Mouse (Mus musculus): ENCODE data around the gene Defa32. TPM values are rescaled to one million over a fixed set of nuclear protein-coding genes. Genes with fewer than 3 reads are reported as not detected.
"Not testable (repeated sequence)": the region's sequence is repeated elsewhere in the genome, so short reads cannot be mapped to it uniquely, and the experiment has no call there.

Gene Defa32
- total RNA-seq (2021) (not detected), polyA plus RNA-seq (2012; rRNA removed) (not detected in 2 replicates)
- long read RNA-seq: 0 reads

GRCm38 (mm10) chr8:21528732-21529131, at the start of gene Defa32:
Defa32 (plus strand) TSS chr8:21529032.
- DNase-seq: not testable (repeated sequence)

- not testable (repeated sequence) for DNase-seq
Measured at GRCm38 (mm10) chr8:21508958-21509357, 19.9 kb upstream of the Defa32 start, which contains the start of gene Defa20. Defa20 (plus strand) TSS chr8:21509258.

GRCm38 (mm10) chr8:21565086-21565485, 36.3 kb downstream of the Defa32 start, which contains the start of gene Defa37:
Defa37 (plus strand) TSS chr8:21565386.
- not testable (repeated sequence) for DNase-seq

Other genes starting within 250 kb of the Defa32 start
- gene Defa27, start 213.5 kb upstream of the Defa32 start, total RNA-seq (2021): not detected
- gene Defa27, start 213.5 kb upstream of the Defa32 start, polyA plus RNA-seq (2012; rRNA removed): not detected in 2 replicates
- gene Defa29, start 202.0 kb upstream of the Defa32 start, total RNA-seq (2021): not detected
- not detected in 2 replicates for gene Defa29, start 202.0 kb upstream of the Defa32 start, polyA plus RNA-seq (2012; rRNA removed)
- not detected for gene Defa2, start 150.5 kb upstream of the Defa32 start, total RNA-seq (2021)
- gene Defa2, start 150.5 kb upstream of the Defa32 start, polyA plus RNA-seq (2012; rRNA removed): not detected in 2 replicates
- not detected for gene Defa33, start 137.2 kb upstream of the Defa32 start, total RNA-seq (2021)
- gene Defa33, start 137.2 kb upstream of the Defa32 start, polyA plus RNA-seq (2012; rRNA removed): not detected in 2 replicates
- not detected for gene Defa36, start 101.6 kb upstream of the Defa32 start, total RNA-seq (2021)
- not detected in 2 replicates for gene Defa36, start 101.6 kb upstream of the Defa32 start, polyA plus RNA-seq (2012; rRNA removed)
- gene Gm7849, start 72.5 kb upstream of the Defa32 start, total RNA-seq (2021): not detected
- gene Gm7849, start 72.5 kb upstream of the Defa32 start, polyA plus RNA-seq (2012; rRNA removed): not detected in 2 replicates
- not detected for gene Defa20, start 19.8 kb upstream of the Defa32 start, total RNA-seq (2021)
- gene Defa20, start 19.8 kb upstream of the Defa32 start, polyA plus RNA-seq (2012; rRNA removed): not detected in 2 replicates
- gene Defa37, start 36.4 kb downstream of the Defa32 start, total RNA-seq (2021): not detected
- not detected in 2 replicates for gene Defa37, start 36.4 kb downstream of the Defa32 start, polyA plus RNA-seq (2012; rRNA removed)
- not detected for gene Defa28, start 54.0 kb downstream of the Defa32 start, total RNA-seq (2021)
- gene Defa28, start 54.0 kb downstream of the Defa32 start, polyA plus RNA-seq (2012; rRNA removed): not detected in 2 replicates
- gene Gm7861, start 65.5 kb downstream of the Defa32 start, total RNA-seq (2021): not detected
- not detected in 2 replicates for gene Gm7861, start 65.5 kb downstream of the Defa32 start, polyA plus RNA-seq (2012; rRNA removed)
- not detected for gene Defa26, start 89.2 kb downstream of the Defa32 start, total RNA-seq (2021)
- not detected in 2 replicates for gene Defa26, start 89.2 kb downstream of the Defa32 start, polyA plus RNA-seq (2012; rRNA removed)
- gene Defa17, start 126.7 kb downstream of the Defa32 start, total RNA-seq (2021): not detected
- not detected in 2 replicates for gene Defa17, start 126.7 kb downstream of the Defa32 start, polyA plus RNA-seq (2012; rRNA removed)
- gene Defa34, start 136.8 kb downstream of the Defa32 start, total RNA-seq (2021): not detected
- gene Defa34, start 136.8 kb downstream of the Defa32 start, polyA plus RNA-seq (2012; rRNA removed): not detected in 2 replicates
- not detected for gene AY761184, start 174.6 kb downstream of the Defa32 start, total RNA-seq (2021)
- gene AY761184, start 174.6 kb downstream of the Defa32 start, polyA plus RNA-seq (2012; rRNA removed): not detected in 2 replicates
- not detected for gene Defa24, start 205.5 kb downstream of the Defa32 start, total RNA-seq (2021)
- not detected in 2 replicates for gene Defa24, start 205.5 kb downstream of the Defa32 start, polyA plus RNA-seq (2012; rRNA removed)